Mouse (Mus musculus) heart, postnatal 0 days (tissue): ENCODE measurements at regions not wholly inside any gene's neighbourhood (a gene's known extent, or its start where the extent isn't known, plus 50 kb on each side); places are given as distances from the start of the nearest gene placed in this dataset.

Source experiments
- CTCF ChIP-seq: IDR thresholded peaks from 2 replicates; pipeline ENCODE4 v1.5.1; 2016; ENCODE audit warnings: antibody characterized with exemption, control low read depth, low read depth
- EP300 ChIP-seq: IDR thresholded peaks from 2 replicates; pipeline ENCODE4 v1.6.1; 2016; ENCODE audit warnings: antibody characterized with exemption, low read depth

- TF ChIP-seq EP300 (no peak), CTCF (0 out of 2 replicates have a peak, but pooled peaks have one; percentile 9)
Measured at GRCm38 (mm10) chr4:95284192-95284591, 232.2 kb upstream of the Jun start.
